Comparison of ENCODE assay signal across 25 mouse cellular contexts in genomic region chr9:63194791-63195190, GRCm38 (mm10). TPM values are rescaled to one million over a fixed set of nuclear protein-coding genes. Genes with fewer than 3 reads are reported as not detected.
DNase-seq lines count a peak whose midpoint lies in the region; ATAC-seq and TF ChIP-seq lines count a peak whose summit lies in the region.
"Had no signal": no experiment of that assay in that cellular context is flagged by ENCODE, and none has a peak within 500 bp of the region (broad histone marks: within the 10 kb centered on the region; RNA-seq: fewer than 3 reads in every experiment).

No protein-coding gene starts in this region.

- peaks cover 33% of the 10 kb centered on the region for H3K4me1 ChIP-seq in heart, embryonic 11.5 days (ENCODE audit: control insufficient read depth, insufficient read depth, low read length)
- H3K4me1 ChIP-seq in heart, postnatal 0 days (ENCODE audit: control insufficient read depth, insufficient read depth) = peaks cover 32% of the 10 kb centered on the region
- H3K4me1 ChIP-seq in midbrain, postnatal 0 days (ENCODE audit: insufficient read depth, low read length) = 0 out of 2 replicates have a peak, but pooled peaks cover 3% of the 10 kb centered on the region
- H3K4me1 ChIP-seq: liver, embryonic 12.5 days had no signal

- TF ChIP-seq EP300 in heart, postnatal 0 days (IDR thresholded peaks at IDR 0.05; ENCODE audit: low read depth) = peak; percentile 55; the same call in 1 of the 2 replicates

- H3K9ac ChIP-seq in heart, embryonic 11.5 days (ENCODE audit: low read depth, low read length) = no peak overlapping the region
- no peak overlapping the region for H3K9ac ChIP-seq in heart, postnatal 0 days (replicated peaks; ENCODE audit: low read depth, low read length)
- no peak overlapping the region for H3K9ac ChIP-seq in midbrain, postnatal 0 days (replicated peaks; ENCODE audit: low read length, poor library complexity, severe bottlenecking)
- H3K9ac ChIP-seq: embryonic facial prominence, embryonic 12.5 days; forebrain, embryonic 13.5 days; hindbrain, embryonic 13.5 days; liver, embryonic 12.5 days; midbrain, embryonic 12.5 days; neural tube, embryonic 13.5 days; stomach, embryonic 15.5 days had no signal

- no peaks in the 10 kb centered on the region for H3K9me3 ChIP-seq in heart, embryonic 11.5 days (replicated peaks; ENCODE audit: control insufficient read depth, low read length)
- no peaks in the 10 kb centered on the region for H3K9me3 ChIP-seq in heart, postnatal 0 days (replicated peaks; ENCODE audit: control insufficient read depth, low read length)
- no peaks in the 10 kb centered on the region for H3K9me3 ChIP-seq in midbrain, postnatal 0 days (ENCODE audit: low read length)
- H3K9me3 ChIP-seq: embryonic facial prominence, embryonic 12.5 days; forebrain, embryonic 13.5 days; hindbrain, embryonic 13.5 days; liver, embryonic 12.5 days; midbrain, embryonic 12.5 days; neural tube, embryonic 13.5 days; stomach, embryonic 15.5 days had no signal

- WGBS in heart, embryonic 11.5 days (ENCODE audit: insufficient replicate concordance) = 54% methylated on average over 9 of the region's 9 CpGs
- WGBS in heart, postnatal 0 days = 32% methylated on average over 9 of the region's 9 CpGs
- WGBS in midbrain, postnatal 0 days = 53% methylated on average over 9 of the region's 9 CpGs

- H3K4me3 ChIP-seq in heart, embryonic 11.5 days (ENCODE audit: low read depth, low read length) = no peak overlapping the region
- H3K4me3 ChIP-seq in heart, postnatal 0 days (ENCODE audit: low read depth, low read length) = no peak overlapping the region
- no peak overlapping the region for H3K4me3 ChIP-seq in midbrain, postnatal 0 days (ENCODE audit: low read depth, low read length)
- H3K4me3 ChIP-seq: embryonic facial prominence, embryonic 12.5 days; forebrain, embryonic 13.5 days; hindbrain, embryonic 13.5 days; liver, embryonic 12.5 days; midbrain, embryonic 12.5 days; neural tube, embryonic 13.5 days; stomach, embryonic 15.5 days had no signal

- peak overlapping the region; percentile 46; the same call in 1 of the 2 replicates for H3K27ac ChIP-seq in heart, embryonic 11.5 days (ENCODE audit: low read depth, low read length)
- peak overlapping the region; percentile 43; the same call in 1 of the 2 replicates for H3K27ac ChIP-seq in heart, postnatal 0 days (ENCODE audit: low read depth)
- H3K27ac ChIP-seq in midbrain, postnatal 0 days (ENCODE audit: low read depth, low read length) = no peak overlapping the region
- H3K27ac ChIP-seq: embryonic facial prominence, embryonic 12.5 days; forebrain, embryonic 13.5 days; hindbrain, embryonic 13.5 days; liver, embryonic 12.5 days; midbrain, embryonic 12.5 days; neural tube, embryonic 13.5 days; stomach, embryonic 15.5 days had no signal

- no peaks in the 10 kb centered on the region for H3K27me3 ChIP-seq in heart, embryonic 11.5 days (ENCODE audit: control insufficient read depth, insufficient read depth, low read length)
- no peaks in the 10 kb centered on the region for H3K27me3 ChIP-seq in heart, postnatal 0 days (ENCODE audit: control insufficient read depth, insufficient read depth, low read length)
- no peaks in the 10 kb centered on the region for H3K27me3 ChIP-seq in midbrain, postnatal 0 days (ENCODE audit: insufficient read depth, low read length)
- H3K27me3 ChIP-seq: embryonic facial prominence, embryonic 12.5 days; liver, embryonic 12.5 days; neural tube, embryonic 13.5 days; stomach, embryonic 15.5 days had no signal

- DNase-seq in heart, adult 18-20 months = peak; percentile 34 to 47
- no peak for DNase-seq in heart, postnatal 25 days (ENCODE audit: low spot score)
- DNase-seq in NIH3T3 (ENCODE audit: low read depth) = peak; percentile 56
- DNase-seq in heart, postnatal 0 days (ENCODE audit: low spot score) = peak; percentile 76
- no peak for DNase-seq in right cerebral cortex, postnatal 36 days (ENCODE audit: low spot score in 2 of 2)
- no peak for DNase-seq in frontal cortex, postnatal 36 days (ENCODE audit: low spot score in 2 of 2)
- DNase-seq in midbrain, postnatal 0 days (ENCODE audit: low spot score) = no peak
- DNase-seq: adrenal gland, postnatal 25 days; cerebellum, adult 11-12 months; kidney, adult 11 months; kidney, postnatal 10 days; lung, adult 18-20 months; lung, postnatal 14 days; right cerebral cortex, postnatal 4 days; thymus, adult 18-20 months; thymus, postnatal 4 days had no signal

- ATAC-seq in heart, embryonic 11.5 days (replicated peaks; ENCODE audit: insufficient number of reproducible peaks, low FRiP score, low TSS enrichment) = no peak
- ATAC-seq in heart, postnatal 0 days (ENCODE audit: insufficient read depth, low read depth) = peak; percentile 75
- ATAC-seq in midbrain, postnatal 0 days (ENCODE audit: low FRiP score) = no peak
- ATAC-seq: forebrain, embryonic 13.5 days; liver, embryonic 12.5 days had no signal

- intact Hi-C loops in heart, postnatal 25 days (cut with DNase I) = no loop called here

- H3K36me3 ChIP-seq in heart, embryonic 11.5 days (ENCODE audit: control insufficient read depth, insufficient read depth, low read length) = no peaks in the 10 kb centered on the region
- peaks cover 9% of the 10 kb centered on the region; the same call in 1 of the 2 replicates for H3K36me3 ChIP-seq in heart, postnatal 0 days (replicated peaks; ENCODE audit: control insufficient read depth, insufficient read depth, low read length)
- H3K36me3 ChIP-seq in midbrain, postnatal 0 days (ENCODE audit: insufficient read depth, low read length) = no peaks in the 10 kb centered on the region
- H3K36me3 ChIP-seq: midbrain, embryonic 12.5 days; neural tube, embryonic 13.5 days; stomach, embryonic 15.5 days had no signal

- peak overlapping the region; percentile 27 for H3K4me2 ChIP-seq in heart, embryonic 11.5 days
- no peak overlapping the region for H3K4me2 ChIP-seq in heart, postnatal 0 days (ENCODE audit: low read depth, low read length)
- no peak overlapping the region for H3K4me2 ChIP-seq in midbrain, postnatal 0 days (ENCODE audit: low read depth, low read length, poor library complexity, severe bottlenecking)
- H3K4me2 ChIP-seq: embryonic facial prominence, embryonic 12.5 days; forebrain, embryonic 13.5 days; hindbrain, embryonic 13.5 days; liver, embryonic 12.5 days; midbrain, embryonic 12.5 days; neural tube, embryonic 13.5 days; stomach, embryonic 15.5 days had no signal

- no peak for TF ChIP-seq CTCF in heart, postnatal 0 days (IDR thresholded peaks at IDR 0.05; ENCODE audit: low read depth)
- TF ChIP-seq CTCF in midbrain, postnatal 0 days (IDR thresholded peaks at IDR 0.05) = no peak

RNA-seq across cellular contexts. Expression of gene Skor1, which starts 46.0 kb away (rescaled TPM):
- not detected for total RNA-seq in heart, adult 18-20 months (2021)
- not detected for total RNA-seq in heart, postnatal 25 days (2021)
- polyA plus RNA-seq in heart, embryonic 11.5 days (2014; fragmentation: Nextera tagmentation; extraction: Ambion mirVana) = not detected in 2 replicates
- total RNA-seq in heart, postnatal 0 days (2014; rRNA removed; ENCODE audit: low replicate concordance) = not detected in 2 replicates
- not detected in 2 replicates for polyA plus RNA-seq in heart, postnatal 0 days (2015; fragmentation: Nextera tagmentation; extraction: Ambion mirVana)
- total RNA-seq in midbrain, postnatal 0 days (2014; rRNA removed) = 1.2 and 5.5 TPM in 2 replicates
- polyA plus RNA-seq in midbrain, postnatal 0 days (2015; fragmentation: Nextera tagmentation; extraction: Ambion mirVana) = 0.07 and 0.26 TPM in 2 replicates
- total RNA-seq: megakaryocyte, adult 5-6 weeks had no signal
- polyA plus RNA-seq: liver, embryonic 12.5 days; stomach, embryonic 15.5 days had no signal

Comparison
In these comparisons a context has a peak if more than half of its experiments do, and no peak if none do; other contexts are left out.
1. DNase-seq: peak in heart, adult 18-20 months (2 of 2), NIH3T3 (single experiment) and heart, postnatal 0 days (single experiment); none in heart, postnatal 25 days (single experiment), right cerebral cortex, postnatal 36 days (0 of 2), frontal cortex, postnatal 36 days (0 of 2) and midbrain, postnatal 0 days (single experiment).